Mouse (Mus musculus) heart, embryonic 16.5 days (tissue): ENCODE results near the gene Camkk1. TPM values are rescaled to one million over a fixed set of nuclear protein-coding genes. Genes with fewer than 3 reads are reported as not detected.

ENCODE experiments used
- ATAC-seq: fragments of 200-750 bp; cut with Nextera tagmentation; replicated peaks from 2 replicates; pipeline ENCODE4 v1.8.0; 2017; ENCODE audit warnings: moderate number of reproducible peaks; ENCODE audit not compliant: insufficient read depth, low FRiP score; ENCODE audit errors: extremely low read depth
- H3K27ac ChIP-seq: fragments of 300-500 bp; sonication (generic); 2 replicates; pipeline ENCODE4 v1.5.1; 2014; ENCODE audit warnings: mild to moderate bottlenecking, low read length, control low read depth, moderate library complexity
- H3K27me3 ChIP-seq: fragments of 300-500 bp; sonication (generic); 2 replicates; pipeline ENCODE4 v1.6.1; 2014; ENCODE audit warnings: low read length, mixed read lengths; ENCODE audit not compliant: control insufficient read depth, insufficient read depth
- H3K36me3 ChIP-seq: fragments of 300-500 bp; sonication (generic); 2 replicates; pipeline ENCODE4 v1.6.1; 2014; ENCODE audit not compliant: control insufficient read depth, insufficient read depth
- H3K4me1 ChIP-seq: fragments of 300-500 bp; sonication (generic); 2 replicates; pipeline ENCODE4 v1.6.1; 2014; ENCODE audit warnings: low read length, mixed read lengths; ENCODE audit not compliant: control insufficient read depth, insufficient read depth
- H3K4me2 ChIP-seq: fragments of 300-500 bp; sonication (generic); 2 replicates; pipeline ENCODE4 v1.6.1; 2014; ENCODE audit warnings: low read depth, mild to moderate bottlenecking, control low read depth, low read length
- H3K4me3 ChIP-seq: fragments of 300-500 bp; sonication (generic); 2 replicates; pipeline ENCODE4 v1.5.1; 2014; ENCODE audit warnings: mild to moderate bottlenecking, control low read depth, low read length
- H3K9ac ChIP-seq: fragments of 300-500 bp; sonication (generic); 2 replicates; pipeline ENCODE4 v1.6.1; 2014; ENCODE audit warnings: low read length, control low read depth
- H3K9me3 ChIP-seq: fragments of 300-500 bp; sonication (generic); replicated peaks from 2 replicates; pipeline ENCODE4 v1.6.1; 2016; ENCODE audit warnings: low read length; ENCODE audit not compliant: control insufficient read depth
- WGBS: fragments of 180-500 bp; shearing (Covaris S2); extraction: QIAGEN DNeasy Blood & Tissue Kit; methylation state at CpG from one replicate; pipeline ENCODE4 v1.1.7; 2014; 5-methylcytosine and 5-hydroxymethylcytosine counted together
- polyA plus RNA-seq: library from polyadenylated mRNA; unstranded; fragments of >200 nt; fragmentation: Nextera tagmentation; extraction: Ambion mirVana; gene quantifications from 2 replicates; pipeline ENCODE4 v1.2.1, GENCODE M21; 2015

Gene Camkk1
- 3.4 and 3.7 TPM in 2 replicates for polyA plus RNA-seq

- Histone ChIP-seq H3K4me3 (peak within 1 kb of the TSS; percentile 71), H3K27me3 (peaks cover 21% of the 10 kb centered on the region), H3K9me3 (no peaks in the 10 kb centered on the region), H3K27ac (no peak within 1 kb of the TSS), H3K4me2 (peak within 1 kb of the TSS; percentile 99), H3K36me3 (no peaks in the 10 kb centered on the region), H3K9ac (peak within 1 kb of the TSS; percentile 70), H3K4me1 (peaks cover 19% of the 10 kb centered on the region)
- ATAC-seq, result peak; percentile 92
- under 1% methylated on average over 57 of the region's 57 CpGs for WGBS
Measured at GRCm38 (mm10) chr11:73018471-73019146, at the start of gene Camkk1. TSS of gene Camkk1 (plus strand) at chr11:73019008.

GRCm38 (mm10) chr11:72974995-72975503 lies 43.8 kb upstream of the Camkk1 start:
- H3K9ac ChIP-seq, result no peak overlapping the region
- H3K9me3 ChIP-seq, result no peaks in the 10 kb centered on the region
- no peak overlapping the region for H3K4me3 ChIP-seq
- 76% methylated on average over 13 of the region's 13 CpGs for WGBS
- no peak overlapping the region for H3K27ac ChIP-seq
- no peak overlapping the region for H3K4me2 ChIP-seq
- no peaks in the 10 kb centered on the region for H3K36me3 ChIP-seq
- no peak for ATAC-seq
- H3K4me1 ChIP-seq, result no peaks in the 10 kb centered on the region
- H3K27me3 ChIP-seq, result peaks cover 3% of the 10 kb centered on the region; the same call in 1 of the 2 replicates

DNA sequence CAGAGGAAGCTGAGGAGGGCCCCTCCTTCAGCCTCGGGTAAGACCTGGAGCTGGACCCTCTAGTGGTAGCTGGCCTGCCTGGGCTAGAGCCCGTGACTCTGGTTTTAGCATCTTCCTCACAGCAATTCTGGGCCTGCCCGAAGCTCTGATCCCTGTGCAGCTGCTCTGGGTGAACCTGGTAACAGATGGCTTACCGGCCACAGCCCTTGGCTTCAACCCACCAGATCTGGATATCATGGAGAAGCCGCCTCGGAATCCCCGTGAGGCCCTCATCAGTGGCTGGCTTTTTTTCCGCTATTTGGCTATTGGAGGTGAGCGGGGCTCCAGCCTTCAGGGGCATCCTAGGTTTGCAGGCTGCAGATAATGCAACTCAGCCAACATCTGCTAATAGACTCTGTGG lies 36.3 kb upstream of the Camkk1 start:
- Histone ChIP-seq H3K9me3 (no peaks in the 10 kb centered on the region), H3K27me3 (0 out of 2 replicates have a peak, but pooled peaks cover 5% of the 10 kb centered on the region), H3K36me3 (no peaks in the 10 kb centered on the region), H3K9ac (no peak overlapping the region), H3K4me3 (no peak overlapping the region), H3K4me2 (no peak overlapping the region), H3K27ac (no peak overlapping the region), H3K4me1 (0 out of 2 replicates have a peak, but pooled peaks cover 2% of the 10 kb centered on the region)
- 85% methylated on average over 9 of the region's 9 CpGs for WGBS
- no peak for ATAC-seq

DNA sequence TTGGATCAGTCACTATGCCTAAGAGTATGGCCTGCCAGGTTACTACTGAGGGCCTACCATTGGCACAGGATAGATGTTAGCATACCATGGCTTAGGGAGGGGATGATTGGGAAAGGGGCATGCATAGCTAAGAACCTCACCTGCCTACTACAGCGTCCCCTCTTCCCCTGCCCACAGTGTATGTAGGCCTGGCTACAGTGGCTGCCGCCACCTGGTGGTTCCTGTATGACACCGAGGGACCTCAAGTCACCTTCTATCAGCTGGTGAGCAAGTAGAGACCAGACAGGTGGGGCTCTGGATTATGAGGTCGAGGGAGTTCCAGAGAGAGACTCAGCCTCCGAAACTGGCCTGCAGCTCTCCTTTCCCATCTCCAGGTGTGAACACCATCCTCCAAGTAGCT lies 35.5 kb upstream of the Camkk1 start:
- Histone ChIP-seq H3K27me3 (0 out of 2 replicates have a peak, but pooled peaks cover 5% of the 10 kb centered on the region), H3K9ac (no peak overlapping the region), H3K9me3 (no peaks in the 10 kb centered on the region), H3K4me2 (no peak overlapping the region), H3K4me3 (no peak overlapping the region), H3K4me1 (0 out of 2 replicates have a peak, but pooled peaks cover 2% of the 10 kb centered on the region), H3K27ac (no peak overlapping the region), H3K36me3 (no peaks in the 10 kb centered on the region)
- 0 out of 2 replicates have a peak, but pooled peaks have one; percentile 33 for ATAC-seq
- 42% methylated on average over 5 of the region's 5 CpGs for WGBS

DNA sequence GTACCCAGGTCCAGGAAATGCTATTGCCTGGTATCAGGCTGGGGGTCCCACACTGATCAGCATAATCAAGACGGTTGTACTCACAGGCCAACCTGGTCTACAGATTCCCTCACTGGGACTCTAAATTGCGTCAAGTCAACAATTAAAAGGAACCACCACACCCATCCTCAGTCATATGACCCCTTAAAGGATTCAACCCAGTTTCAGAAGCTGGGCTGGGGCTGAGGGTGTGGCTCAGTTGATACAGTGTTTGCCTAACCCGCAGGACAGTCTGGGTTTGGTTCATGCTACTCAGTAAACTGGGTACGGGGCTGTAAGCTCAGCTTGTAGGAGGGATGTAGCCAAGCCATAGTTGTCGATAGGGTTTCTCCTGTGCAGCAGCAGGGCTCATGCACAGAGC lies 32.1 kb upstream of the Camkk1 start:
- H3K9ac ChIP-seq, result no peak overlapping the region
- H3K36me3 ChIP-seq, result no peaks in the 10 kb centered on the region
- H3K27me3 ChIP-seq, result no peaks in the 10 kb centered on the region
- H3K4me3 ChIP-seq, result no peak overlapping the region
- no peaks in the 10 kb centered on the region for H3K9me3 ChIP-seq
- H3K4me2 ChIP-seq, result no peak overlapping the region
- ATAC-seq, result no peak
- H3K27ac ChIP-seq, result no peak overlapping the region
- H3K4me1 ChIP-seq, result peaks cover 10% of the 10 kb centered on the region
- WGBS, result 84% methylated on average over 5 of the region's 5 CpGs

- Histone ChIP-seq H3K4me1 (peaks cover 11% of the 10 kb centered on the region), H3K4me2 (no peak overlapping the region), H3K4me3 (no peak overlapping the region), H3K36me3 (no peaks in the 10 kb centered on the region), H3K9ac (no peak overlapping the region), H3K27me3 (no peaks in the 10 kb centered on the region), H3K9me3 (no peaks in the 10 kb centered on the region), H3K27ac (no peak overlapping the region)
- no peak for ATAC-seq
- 62% methylated on average over 5 of the region's 5 CpGs for WGBS
Measured at GRCm38 (mm10) chr11:72987234-72987633, 31.6 kb upstream of the Camkk1 start.

- Histone ChIP-seq H3K4me3 (no peak overlapping the region), H3K9ac (no peak overlapping the region), H3K36me3 (no peaks in the 10 kb centered on the region), H3K4me1 (peaks cover 13% of the 10 kb centered on the region), H3K4me2 (no peak overlapping the region), H3K9me3 (no peaks in the 10 kb centered on the region), H3K27ac (no peak overlapping the region), H3K27me3 (no peaks in the 10 kb centered on the region)
- ATAC-seq, result no peak
- WGBS, result 44% methylated on average over 5 of the region's 5 CpGs
Measured at GRCm38 (mm10) chr11:72987807-72988206, 31.0 kb upstream of the Camkk1 start.

DNA sequence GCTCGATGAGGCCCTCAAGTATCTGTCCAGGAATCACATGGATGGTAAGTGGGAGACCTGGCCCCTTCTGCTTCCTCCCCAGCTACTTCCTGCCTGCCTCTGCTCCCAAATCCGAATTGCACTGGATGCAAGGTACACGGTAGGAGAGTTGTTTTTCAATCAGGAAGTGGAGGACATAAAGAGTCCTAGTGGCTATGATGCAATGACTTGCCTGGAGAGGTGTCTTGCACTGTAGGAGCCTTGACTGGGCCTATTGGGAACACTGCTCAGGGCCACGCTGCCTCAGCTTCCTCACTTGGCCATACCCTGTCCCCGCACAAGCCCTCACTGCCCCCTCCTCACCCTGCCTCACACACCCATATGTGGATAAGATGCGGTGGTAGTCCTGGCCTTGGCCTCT lies 29.8 kb upstream of the Camkk1 start:
- WGBS, result 68% methylated on average over 6 of the region's 6 CpGs
- H3K4me1 ChIP-seq, result peaks cover 13% of the 10 kb centered on the region
- no peak for ATAC-seq
- no peak overlapping the region for H3K4me3 ChIP-seq
- no peaks in the 10 kb centered on the region for H3K36me3 ChIP-seq
- no peaks in the 10 kb centered on the region for H3K27me3 ChIP-seq
- H3K4me2 ChIP-seq, result no peak overlapping the region
- H3K9me3 ChIP-seq, result no peaks in the 10 kb centered on the region
- no peak overlapping the region for H3K9ac ChIP-seq
- H3K27ac ChIP-seq, result no peak overlapping the region

GRCm38 (mm10) chr11:72990688-72991087 lies 28.1 kb upstream of the Camkk1 start:
- WGBS, result 75% methylated on average over 9 of the region's 9 CpGs
- no peaks in the 10 kb centered on the region for H3K9me3 ChIP-seq
- no peak overlapping the region for H3K27ac ChIP-seq
- no peak overlapping the region for H3K9ac ChIP-seq
- H3K4me1 ChIP-seq, result peaks cover 13% of the 10 kb centered on the region
- no peak for ATAC-seq
- no peak overlapping the region for H3K4me2 ChIP-seq
- H3K27me3 ChIP-seq, result no peaks in the 10 kb centered on the region
- H3K4me3 ChIP-seq, result no peak overlapping the region
- H3K36me3 ChIP-seq, result no peaks in the 10 kb centered on the region
